9 mouse cellular contexts compared by ENCODE assay signal in the genomic region with DNA sequence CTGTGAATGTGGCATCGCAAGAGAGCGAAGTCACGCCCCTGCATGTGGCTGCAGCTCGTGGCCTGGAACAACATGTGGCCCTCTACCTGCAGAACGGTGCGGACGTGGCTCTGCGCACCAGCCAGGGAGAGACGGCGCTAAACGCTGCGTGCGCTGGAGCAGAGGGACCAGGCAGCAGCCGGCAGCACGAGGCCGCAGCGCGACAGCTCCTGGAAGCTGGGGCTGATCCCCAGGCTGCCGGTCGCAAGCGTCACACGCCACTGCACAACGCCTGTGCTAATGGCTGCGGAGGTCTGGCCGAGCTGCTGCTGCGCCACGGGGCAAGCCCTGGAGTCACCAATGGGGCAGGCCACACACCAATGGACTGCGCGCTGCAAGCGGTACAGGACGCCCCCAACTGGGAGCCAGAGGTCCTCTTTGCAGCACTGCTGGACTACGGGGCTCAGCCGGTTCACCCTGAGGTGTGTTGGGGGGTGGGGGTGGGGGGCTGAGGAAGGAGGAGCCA. TPM values are rescaled to one million over a fixed set of nuclear protein-coding genes. Genes with fewer than 3 reads are reported as not detected.
DNase-seq lines count a peak whose midpoint lies in the region; ATAC-seq and TF ChIP-seq lines count a peak whose summit lies in the region.
"Had no signal": no experiment of that assay in that cellular context is flagged by ENCODE, and none has a peak within 500 bp of the region (broad histone marks: within the 10 kb centered on the region; RNA-seq: fewer than 3 reads in every experiment).

No protein-coding gene starts in this region.

- peak overlapping the region; percentile 18; the same call in 1 of the 2 replicates for H3K4me2 ChIP-seq in CH12.LX (ENCODE audit: insufficient read depth, low read depth, poor library complexity, severe bottlenecking)
- peak overlapping the region; percentile 76 for H3K4me2 ChIP-seq in hindbrain, embryonic 11.5 days (replicated peaks; ENCODE audit: low read depth, low read length)
- peak overlapping the region; percentile 70 for H3K4me2 ChIP-seq in liver, embryonic 13.5 days

- peak overlapping the region; percentile 89 for H3K27ac ChIP-seq in gastrocnemius, adult 2 months
- no peak overlapping the region for H3K27ac ChIP-seq in CH12.LX (ENCODE audit: insufficient read depth, low read depth)
- no peak overlapping the region for H3K27ac ChIP-seq in cortical plate, adult 2 months (ENCODE audit: insufficient read depth, low read length)
- no peak overlapping the region for H3K27ac ChIP-seq in hindbrain, embryonic 11.5 days (ENCODE audit: low read depth, low read length)
- H3K27ac ChIP-seq in liver, embryonic 13.5 days: no peak overlapping the region

- no peak for TF ChIP-seq POLR2A in CH12.LX (IDR thresholded peaks at IDR 0.05; ENCODE audit: low read depth, low read length)
- no peak for TF ChIP-seq POLR2A in cortical plate, adult 2 months (IDR thresholded peaks at IDR 0.05; ENCODE audit: extremely low read depth, insufficient read depth, low read length)

- no peak for TF ChIP-seq EP300 in CH12.LX (IDR thresholded peaks at IDR 0.05; ENCODE audit: low read length)

- ATAC-seq in hindbrain, embryonic 11.5 days (ENCODE audit: low FRiP score): peak; percentile 86
- peak; percentile 60 for ATAC-seq in liver, embryonic 13.5 days (ENCODE audit: low read depth)
- ATAC-seq: Patski had no signal

- intact Hi-C loops in gastrocnemius, adult 2 months (cut with DNase I): no loop called here

- peak; percentile 53 for DNase-seq in gastrocnemius, adult 2 months
- no peak for DNase-seq in gastrocnemius, postnatal 25 days
- DNase-seq in CH12.LX (ENCODE audit: extremely low read depth): no peak
- peak; percentile 67 for DNase-seq in hindbrain, embryonic 11.5 days (ENCODE audit: low spot score)
- peak; percentile 20 for DNase-seq in liver, embryonic 13.5 days
- DNase-seq in retina, postnatal 1 day: peak; percentile 76
- no peak for DNase-seq in frontal cortex, postnatal 14 days (ENCODE audit: low spot score in 2 of 2)

- H3K27me3 ChIP-seq in CH12.LX (replicated peaks): peaks cover 12% of the 10 kb centered on the region
- peaks cover 4% of the 10 kb centered on the region for H3K27me3 ChIP-seq in hindbrain, embryonic 11.5 days (ENCODE audit: control insufficient read depth, insufficient read depth, low read length)
- H3K27me3 ChIP-seq in liver, embryonic 13.5 days: peaks cover 11% of the 10 kb centered on the region; the same call in 1 of the 2 replicates

- in situ Hi-C loops in CH12.LX (cut with MboI; ENCODE audit: low pct_ligation_motif_present, low pct_unique_long_range_greater_than_20kb, low sequenced_read_pairs): loop anchor here (5.0 kb wide), 1 partner anchor 49 kb away; no protein-coding TSS in a partner anchor

- H3K9me3 ChIP-seq in CH12.LX (replicated peaks; ENCODE audit: low read length): no peaks in the 10 kb centered on the region
- no peaks in the 10 kb centered on the region for H3K9me3 ChIP-seq in hindbrain, embryonic 11.5 days (ENCODE audit: control insufficient read depth, low read length)
- no peaks in the 10 kb centered on the region for H3K9me3 ChIP-seq in liver, embryonic 13.5 days (replicated peaks)

- TF ChIP-seq CTCF in gastrocnemius, adult 2 months (IDR thresholded peaks at IDR 0.05): no peak
- no peak for TF ChIP-seq CTCF in CH12.LX (conservative IDR thresholded peaks at IDR 0.05 in 1 of 2, IDR thresholded peaks at IDR 0.05 in 1 of 2; ENCODE audit: low read depth in 2 of 2, low read length in 2 of 2)
- no peak for TF ChIP-seq CTCF in cortical plate, adult 2 months (IDR thresholded peaks at IDR 0.05; ENCODE audit: extremely low read depth, insufficient read depth, low read length)

- TF ChIP-seq RAD21 in CH12.LX (IDR thresholded peaks at IDR 0.05; ENCODE audit: low read depth, low read length): no peak

- 2% methylated on average over 33 of the region's 33 CpGs for WGBS in hindbrain, embryonic 11.5 days
- WGBS in liver, embryonic 13.5 days (ENCODE audit: insufficient replicate concordance): 3% methylated on average over 33 of the region's 33 CpGs

- no peaks in the 10 kb centered on the region for H3K36me3 ChIP-seq in CH12.LX (replicated peaks in 1 of 2; ENCODE audit: control insufficient read depth in 1 of 2, insufficient read depth in 1 of 2, low read length in 1 of 2)
- no peaks in the 10 kb centered on the region for H3K36me3 ChIP-seq in hindbrain, embryonic 11.5 days (ENCODE audit: control insufficient read depth, insufficient read depth, low read length)
- H3K36me3 ChIP-seq in liver, embryonic 13.5 days: no peaks in the 10 kb centered on the region

- peak overlapping the region; percentile 57 for H3K4me3 ChIP-seq in gastrocnemius, adult 2 months
- H3K4me3 ChIP-seq in CH12.LX (replicated peaks in 1 of 3; ENCODE audit: low read depth in 2 of 3, low read length in 2 of 3, poor library complexity in 1 of 3): peak overlapping the region in 1 of 3 experiments; percentile 8
- H3K4me3 ChIP-seq in cortical plate, adult 2 months (ENCODE audit: insufficient read depth, low read length): peak overlapping the region; percentile 33
- peak overlapping the region; percentile 30 for H3K4me3 ChIP-seq in hindbrain, embryonic 11.5 days (ENCODE audit: low read depth, low read length)
- peak overlapping the region; percentile 50 for H3K4me3 ChIP-seq in liver, embryonic 13.5 days (replicated peaks)

- dilution Hi-C loops in CH12.LX (cut with MboI; ENCODE audit: extremely low pct_ligation_motif_present, extremely low pct_unique_long_range_greater_than_20kb, low sequenced_read_pairs): no loop called here

- no peak overlapping the region for H3K9ac ChIP-seq in CH12.LX (ENCODE audit: insufficient read depth, low read depth)
- peak overlapping the region; percentile 61 for H3K9ac ChIP-seq in hindbrain, embryonic 11.5 days (ENCODE audit: low read depth, low read length)
- H3K9ac ChIP-seq in liver, embryonic 13.5 days: peak overlapping the region; percentile 66

- peaks cover 5 to 18% of the 10 kb centered on the region in 2 experiments for H3K4me1 ChIP-seq in CH12.LX (ENCODE audit: control insufficient read depth in 1 of 2, insufficient read depth in 2 of 2)
- H3K4me1 ChIP-seq in cortical plate, adult 2 months (ENCODE audit: control insufficient read depth, insufficient read depth, low read length): peaks cover 3% of the 10 kb centered on the region; the same call in 1 of the 2 replicates
- peaks cover 3% of the 10 kb centered on the region for H3K4me1 ChIP-seq in hindbrain, embryonic 11.5 days (replicated peaks; ENCODE audit: control insufficient read depth, insufficient read depth, low read length)
- H3K4me1 ChIP-seq in liver, embryonic 13.5 days (replicated peaks): peaks cover 13% of the 10 kb centered on the region

- H3K79me2 ChIP-seq in CH12.LX (replicated peaks; ENCODE audit: control insufficient read depth, extremely low read depth, insufficient read depth, poor library complexity, severe bottlenecking): no peaks in the 10 kb centered on the region

TF ChIP-seq in CH12.LX, 34 proteins besides CTCF, POLR2A, EP300 and RAD21 (continues in another document):
- TF ChIP-seq ZMIZ1 (IDR thresholded peaks at IDR 0.05; ENCODE audit: low read depth, low read length): no peak

RNA-seq across cellular contexts. Expression of gene Asb16, which starts 7.9 kb away (rescaled TPM):
- total RNA-seq in gastrocnemius, adult 2 months (2021): 10 to 100 TPM; 78.2 to 80.4 TPM
- 10 to 100 TPM; 70.0 to 71.3 TPM for total RNA-seq in gastrocnemius, postnatal 25 days (2021)
- total RNA-seq in CH12.LX (2012; rRNA removed) (0.04 TPM in 1 of 2 replicates, not detected in the other), CH12.LX (2014; rRNA removed) (not detected in 2 replicates)
- not detected in 2 replicates for polyA plus RNA-seq in CH12.LX (2012; ENCODE audit: insufficient read length, low read depth)
- polyA plus RNA-seq in cortical plate, adult 2 months (2012; rRNA removed): 1.9 and 2.2 TPM in 2 replicates
- polyA plus RNA-seq in hindbrain, embryonic 11.5 days (2014; fragmentation: Nextera tagmentation; extraction: Ambion mirVana): 0.06 and 0.08 TPM in 2 replicates
- 0.06 and 0.08 TPM in 2 replicates for polyA plus RNA-seq in liver, embryonic 13.5 days (2015; fragmentation: Nextera tagmentation; extraction: Ambion mirVana)

RNA-seq across cellular contexts. Expression of gene Tmub2, which starts 8.3 kb away (rescaled TPM):
- 10 to 100 TPM; 13.9 to 15.7 TPM for total RNA-seq in gastrocnemius, adult 2 months (2021)
- total RNA-seq in gastrocnemius, postnatal 25 days (2021): 10 to 100 TPM; 11.5 to 14.6 TPM
- 27.8 and 31.0 TPM in 2 replicates for total RNA-seq in CH12.LX (2012; rRNA removed)
- total RNA-seq in CH12.LX (2014; rRNA removed): 24.8 and 27.0 TPM in 2 replicates
- 32.4 and 32.9 TPM in 2 replicates for polyA plus RNA-seq in CH12.LX (2012; ENCODE audit: insufficient read length, low read depth)
- 95.3 and 97.0 TPM in 2 replicates for polyA plus RNA-seq in cortical plate, adult 2 months (2012; rRNA removed)
- polyA plus RNA-seq in hindbrain, embryonic 11.5 days (2014; fragmentation: Nextera tagmentation; extraction: Ambion mirVana): 64.0 and 65.2 TPM in 2 replicates
- polyA plus RNA-seq in liver, embryonic 13.5 days (2015; fragmentation: Nextera tagmentation; extraction: Ambion mirVana): 22.8 and 24.9 TPM in 2 replicates

RNA-seq across cellular contexts. Expression of gene Atxn7l3, which starts 20.0 kb away (rescaled TPM):
- total RNA-seq in gastrocnemius, adult 2 months (2021): 10 to 100 TPM; 12.0 to 12.6 TPM
- total RNA-seq in gastrocnemius, postnatal 25 days (2021): 10 to 100 TPM; 12.4 to 13.1 TPM
- total RNA-seq in CH12.LX (2012; rRNA removed) (46.6 and 51.3 TPM in 2 replicates), CH12.LX (2014; rRNA removed) (38.3 and 40.7 TPM in 2 replicates)
- polyA plus RNA-seq in CH12.LX (2012; ENCODE audit: insufficient read length, low read depth): 52.0 and 59.0 TPM in 2 replicates
- 171 and 180 TPM in 2 replicates for polyA plus RNA-seq in cortical plate, adult 2 months (2012; rRNA removed)
- 17.5 and 22.0 TPM in 2 replicates for polyA plus RNA-seq in hindbrain, embryonic 11.5 days (2014; fragmentation: Nextera tagmentation; extraction: Ambion mirVana)
- 4.6 and 4.9 TPM in 2 replicates for polyA plus RNA-seq in liver, embryonic 13.5 days (2015; fragmentation: Nextera tagmentation; extraction: Ambion mirVana)

RNA-seq across cellular contexts. Expression of gene BC030867, which starts 27.8 kb away (rescaled TPM):
- not detected for total RNA-seq in gastrocnemius, adult 2 months (2021)
- total RNA-seq in gastrocnemius, postnatal 25 days (2021): not detected
- 25.6 and 26.2 TPM in 2 replicates for total RNA-seq in CH12.LX (2012; rRNA removed)
- 9.7 and 11.4 TPM in 2 replicates for total RNA-seq in CH12.LX (2014; rRNA removed)
- polyA plus RNA-seq in CH12.LX (2012; ENCODE audit: insufficient read length, low read depth): 34.0 and 35.2 TPM in 2 replicates
- 1.3 and 1.4 TPM in 2 replicates for polyA plus RNA-seq in cortical plate, adult 2 months (2012; rRNA removed)
- polyA plus RNA-seq in hindbrain, embryonic 11.5 days (2014; fragmentation: Nextera tagmentation; extraction: Ambion mirVana): 13.2 and 14.0 TPM in 2 replicates
- 14.6 and 16.4 TPM in 2 replicates for polyA plus RNA-seq in liver, embryonic 13.5 days (2015; fragmentation: Nextera tagmentation; extraction: Ambion mirVana)

RNA-seq across cellular contexts. Expression of gene Ubtf, which starts 43.1 kb away (rescaled TPM):
- total RNA-seq in gastrocnemius, adult 2 months (2021): 10 to 100 TPM; 37.8 to 40.4 TPM
- 10 to 100 TPM; 36.6 to 37.8 TPM for total RNA-seq in gastrocnemius, postnatal 25 days (2021)
- total RNA-seq in CH12.LX (2012; rRNA removed): 126 and 142 TPM in 2 replicates
- 89.9 and 99.8 TPM in 2 replicates for total RNA-seq in CH12.LX (2014; rRNA removed)
- polyA plus RNA-seq in CH12.LX (2012; ENCODE audit: insufficient read length, low read depth): 124 and 149 TPM in 2 replicates
- 84.1 and 86.8 TPM in 2 replicates for polyA plus RNA-seq in cortical plate, adult 2 months (2012; rRNA removed)
- polyA plus RNA-seq in hindbrain, embryonic 11.5 days (2014; fragmentation: Nextera tagmentation; extraction: Ambion mirVana): 82.1 and 83.4 TPM in 2 replicates
- 70.0 and 81.5 TPM in 2 replicates for polyA plus RNA-seq in liver, embryonic 13.5 days (2015; fragmentation: Nextera tagmentation; extraction: Ambion mirVana)

Comparison
In these comparisons a context has a peak if more than half of its experiments do, and no peak if none do; other contexts are left out.
1. DNase-seq: peak in gastrocnemius, adult 2 months (single experiment), hindbrain, embryonic 11.5 days (single experiment), liver, embryonic 13.5 days (single experiment) and retina, postnatal 1 day (single experiment); none in gastrocnemius, postnatal 25 days (single experiment), CH12.LX (single experiment) and frontal cortex, postnatal 14 days (0 of 2).
2. H3K4me2 ChIP-seq: peak in every context shown above with its lines; median percentile 76 in hindbrain, embryonic 11.5 days; 70 in liver, embryonic 13.5 days; 18 in CH12.LX.